Mouse (Mus musculus): ENCODE results near the gene Myom1. TPM values are rescaled to one million over a fixed set of nuclear protein-coding genes. Genes with fewer than 3 reads are reported as not detected.

The Myom1 gene
- total RNA-seq, 2 experiments from 2014 or later = 917 to 927 TPM

GRCm38 (mm10) chr17:71056405-71056804, 54.0 kb downstream of the Myom1 start:
- no peak for DNase-seq (ENCODE audit: low spot score in 2 of 2)

- DNase-seq (ENCODE audit: low spot score in 2 of 2) = no peak
Observed at GRCm38 (mm10) chr17:71057758-71058157, 55.3 kb downstream of the Myom1 start.

DNA sequence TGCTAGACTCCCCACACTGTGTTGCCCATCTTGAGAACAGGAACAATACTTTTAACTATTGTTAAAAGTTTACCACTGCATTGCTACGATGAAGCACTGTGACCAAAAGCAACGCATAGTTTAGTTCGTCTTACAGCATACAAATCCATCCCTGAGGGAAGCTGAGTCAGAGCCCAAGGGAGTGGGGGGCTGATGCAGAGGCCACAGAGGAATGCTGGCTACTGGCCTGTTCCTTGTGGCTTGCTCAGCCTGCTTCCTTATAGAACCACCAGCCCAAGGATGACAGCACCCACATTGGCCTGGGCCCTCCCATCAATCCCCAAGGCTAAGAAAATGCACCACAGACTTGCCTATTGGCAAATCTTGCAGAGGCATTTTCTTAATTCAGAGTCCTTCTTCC, 56.8 kb downstream of the Myom1 start:
- no peak for DNase-seq (ENCODE audit: low spot score in 2 of 2)

- no peak for DNase-seq (ENCODE audit: low spot score in 2 of 2)
Observed at GRCm38 (mm10) chr17:71062049-71062560, 59.7 kb downstream of the Myom1 start.

- no peak for DNase-seq (ENCODE audit: low spot score in 2 of 2)
Observed at GRCm38 (mm10) chr17:71062870-71063602, 60.6 kb downstream of the Myom1 start.

DNA sequence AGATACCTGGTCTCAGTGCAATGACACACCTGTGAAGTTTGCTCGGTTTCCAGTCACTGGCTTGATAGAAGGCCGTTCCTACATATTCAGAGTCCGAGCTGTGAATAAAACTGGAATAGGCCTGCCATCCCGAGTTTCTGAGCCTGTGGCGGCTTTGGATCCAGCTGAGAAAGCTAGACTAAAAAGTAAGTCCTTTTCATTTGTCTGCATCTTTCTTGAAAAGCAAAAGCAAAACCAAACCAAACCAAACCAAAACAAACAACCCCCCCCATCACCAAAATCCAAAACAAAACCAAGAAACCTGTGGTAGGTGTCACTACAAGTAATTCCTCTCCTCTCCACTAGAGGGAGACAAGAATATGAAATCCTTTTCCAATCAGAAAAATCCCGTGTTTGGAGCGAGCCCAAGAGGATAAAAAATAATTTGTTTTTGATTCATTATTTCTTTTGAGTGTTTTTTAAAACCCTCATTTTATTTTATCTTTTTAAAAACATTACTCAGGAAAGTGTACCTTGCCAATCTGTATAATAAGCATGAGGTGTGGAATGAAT, 62.1 kb downstream of the Myom1 start:
- DNase-seq (ENCODE audit: low spot score in 2 of 2) = no peak

GRCm38 (mm10) chr17:71065127-71065526, 62.7 kb downstream of the Myom1 start:
- no peak for DNase-seq (ENCODE audit: low spot score in 2 of 2)

- no peak for DNase-seq (ENCODE audit: low spot score in 2 of 2)
Observed at GRCm38 (mm10) chr17:71069176-71069575, 66.7 kb downstream of the Myom1 start.

DNA sequence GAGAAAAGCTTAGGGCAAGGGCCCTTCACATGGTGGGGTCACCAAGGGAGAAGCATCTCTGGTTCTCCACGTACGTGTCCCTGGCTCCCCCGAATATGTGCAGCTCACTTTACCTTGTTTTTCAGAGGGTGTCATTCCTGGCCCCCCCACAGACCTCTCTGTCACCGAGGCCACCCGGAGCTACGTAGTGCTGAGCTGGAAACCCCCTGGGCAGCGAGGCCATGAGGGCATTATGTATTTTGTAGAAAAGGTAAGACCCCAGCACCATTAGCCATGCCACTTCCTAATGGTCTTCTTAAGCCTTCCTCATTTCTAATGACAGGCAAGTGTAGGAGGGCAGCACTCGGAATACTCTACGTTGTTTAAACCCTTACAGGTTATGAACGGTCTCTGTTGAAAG, 69.5 kb downstream of the Myom1 start:
- DNase-seq (ENCODE audit: low spot score in 2 of 2) = no peak

DNA sequence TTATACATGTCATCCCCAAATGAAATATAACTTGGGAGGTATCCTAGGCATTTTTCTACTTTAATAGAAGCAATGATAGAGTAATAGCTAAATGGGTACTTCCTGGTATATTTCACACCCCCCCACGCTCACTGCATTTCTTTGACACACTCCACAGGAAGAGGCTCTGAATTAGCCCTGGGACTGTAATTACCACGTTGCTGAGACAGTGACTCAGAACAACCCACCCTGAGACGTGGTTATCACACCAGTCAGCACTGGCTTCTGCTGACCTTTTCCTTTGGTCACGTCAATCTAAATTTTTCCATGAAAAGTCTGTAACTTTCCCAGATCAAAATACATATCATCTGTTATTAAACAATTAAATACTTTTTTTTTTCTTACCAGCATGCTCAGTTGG, 72.0 kb downstream of the Myom1 start:
- no peak for DNase-seq (ENCODE audit: low spot score in 2 of 2)

DNA sequence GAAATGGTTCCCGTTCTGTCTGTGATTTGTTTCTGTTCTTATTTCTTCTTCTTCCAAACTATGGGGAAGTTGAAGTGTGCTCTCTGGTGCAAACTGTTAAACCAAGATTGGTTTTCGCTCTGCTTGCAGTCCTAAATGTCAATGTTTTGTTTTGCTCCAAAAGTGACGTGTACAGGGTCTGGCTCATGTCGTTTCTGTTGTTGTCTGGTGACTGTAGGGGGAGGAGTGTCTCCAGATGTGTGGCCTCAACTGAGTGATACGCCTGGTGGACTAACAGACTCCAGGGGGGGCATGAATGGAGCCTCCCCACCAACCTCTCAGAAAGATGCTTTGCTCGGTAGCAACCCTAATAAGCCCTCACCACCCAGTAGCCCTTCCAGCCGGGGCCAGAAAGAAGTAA, 79.6 kb downstream of the Myom1 start:
- no peak for DNase-seq (ENCODE audit: low spot score in 2 of 2)

- no peak for DNase-seq (ENCODE audit: low spot score in 2 of 2)
Observed at GRCm38 (mm10) chr17:71086969-71087368, 84.5 kb downstream of the Myom1 start.

- DNase-seq (ENCODE audit: low spot score in 2 of 2) = no peak
Observed at GRCm38 (mm10) chr17:71087396-71088153, 85.1 kb downstream of the Myom1 start.

DNA sequence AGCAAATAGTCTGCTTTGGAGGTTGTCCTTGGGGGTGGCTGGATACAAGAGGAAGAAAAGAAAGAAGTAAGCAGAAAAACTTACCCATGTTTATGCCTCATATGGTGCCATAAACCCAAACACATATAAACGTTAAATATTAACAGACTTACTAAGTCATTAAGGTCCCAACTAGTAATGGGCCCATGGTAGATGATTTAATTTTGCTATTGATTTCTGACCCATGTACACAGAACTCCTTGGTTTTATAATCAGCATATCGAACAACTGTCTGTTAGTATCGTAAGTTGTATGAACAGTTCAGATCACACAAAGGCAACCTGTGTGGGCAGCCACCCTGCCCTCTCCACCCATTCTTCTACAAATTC, 85.7 kb downstream of the Myom1 start:
- DNase-seq (ENCODE audit: low spot score in 2 of 2) = no peak

DNA sequence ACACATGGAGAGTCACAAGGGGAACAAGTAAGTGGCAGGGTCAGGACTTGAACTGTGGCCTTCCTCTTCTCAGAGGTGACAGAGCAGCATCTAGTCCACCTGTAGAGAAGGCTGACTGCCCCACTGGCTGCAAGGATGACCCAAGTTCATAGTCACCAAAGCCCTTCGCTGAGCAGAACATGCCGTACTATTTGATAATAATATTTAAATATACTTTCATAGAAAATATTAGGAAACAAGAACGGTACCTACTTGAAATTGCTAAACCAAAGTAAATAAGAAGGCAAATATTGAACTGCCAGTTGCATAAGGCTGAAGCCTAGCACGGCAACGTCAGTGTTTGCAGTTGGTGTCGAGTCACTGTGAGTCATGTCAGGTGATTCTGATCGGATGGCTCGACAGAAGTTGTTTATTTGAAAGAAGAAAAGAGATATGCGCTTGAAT, 86.6 kb downstream of the Myom1 start:
- no peak for DNase-seq (ENCODE audit: low spot score in 2 of 2)

DNA sequence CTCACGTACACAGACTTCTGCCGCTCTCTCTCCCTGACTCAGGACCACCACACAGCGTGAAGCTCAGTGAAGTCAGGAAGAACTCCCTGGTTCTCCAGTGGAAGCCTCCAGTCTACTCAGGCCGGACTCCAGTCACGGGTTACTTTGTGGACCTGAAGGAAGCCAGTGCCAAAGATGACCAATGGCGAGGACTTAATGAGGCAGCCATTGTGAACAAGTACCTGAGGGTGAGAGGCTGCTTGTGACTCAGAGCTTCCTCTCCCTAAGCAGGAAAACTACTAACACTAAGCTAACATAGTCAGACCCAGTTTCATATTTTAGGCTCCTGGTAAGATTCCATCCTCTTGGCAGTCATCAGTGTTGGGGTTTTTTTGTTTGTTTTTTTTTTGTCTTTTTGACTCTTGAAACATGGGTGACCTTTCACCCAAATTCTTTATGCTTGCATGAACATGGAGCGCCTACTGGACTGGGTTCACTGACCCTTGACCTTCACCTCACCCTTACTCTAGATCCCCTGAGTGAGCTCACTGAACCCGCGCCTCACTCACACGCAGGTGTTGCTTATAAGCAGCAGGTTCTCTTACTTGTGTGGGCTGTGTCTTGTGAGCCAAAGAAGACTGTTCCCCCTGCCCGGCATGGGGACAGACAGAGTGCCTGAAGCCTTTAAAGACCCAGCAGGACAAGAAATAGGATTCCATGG, 87.5 kb downstream of the Myom1 start:
- no peak for DNase-seq (ENCODE audit: low spot score in 2 of 2)

DNA sequence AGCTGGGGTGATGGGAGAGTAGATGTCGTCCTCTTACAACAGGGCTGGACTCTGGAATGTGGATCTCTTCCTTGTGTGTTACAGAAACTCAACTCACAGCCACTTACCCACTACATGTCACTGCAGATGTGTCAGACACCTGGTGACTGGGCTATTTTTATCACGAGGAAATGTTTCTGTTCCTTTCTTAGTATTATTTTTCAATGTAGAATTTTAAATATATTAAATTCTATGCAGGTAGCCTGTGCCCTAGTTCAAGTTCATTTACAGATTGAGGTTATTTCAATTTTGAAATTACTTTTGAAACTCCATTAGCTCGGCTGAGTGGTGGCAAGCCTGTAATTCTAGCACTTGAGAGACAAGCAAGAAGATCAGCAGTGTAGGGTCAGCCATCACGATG, 88.6 kb downstream of the Myom1 start:
- no peak for DNase-seq (ENCODE audit: low spot score in 2 of 2)

DNA sequence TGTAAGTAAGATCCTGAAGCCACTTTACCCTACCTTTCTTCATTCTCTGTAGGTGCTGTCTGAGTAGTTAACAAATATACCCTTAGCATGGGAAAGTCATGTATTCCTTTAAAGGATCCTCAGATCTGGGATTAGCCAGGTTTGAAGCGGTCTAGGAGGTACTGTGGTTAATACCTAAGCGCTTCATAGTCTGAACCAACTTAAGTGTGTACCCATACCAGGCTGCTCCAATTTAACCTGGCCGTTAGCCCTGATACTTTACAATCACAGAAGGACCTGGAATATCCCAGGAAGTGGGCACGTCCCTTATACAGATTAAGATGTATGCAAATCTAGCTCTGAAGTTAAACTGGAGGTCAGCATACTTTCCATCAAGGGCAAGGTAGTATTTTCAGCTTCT, 89.9 kb downstream of the Myom1 start:
- no peak for DNase-seq (ENCODE audit: low spot score in 2 of 2)

DNA sequence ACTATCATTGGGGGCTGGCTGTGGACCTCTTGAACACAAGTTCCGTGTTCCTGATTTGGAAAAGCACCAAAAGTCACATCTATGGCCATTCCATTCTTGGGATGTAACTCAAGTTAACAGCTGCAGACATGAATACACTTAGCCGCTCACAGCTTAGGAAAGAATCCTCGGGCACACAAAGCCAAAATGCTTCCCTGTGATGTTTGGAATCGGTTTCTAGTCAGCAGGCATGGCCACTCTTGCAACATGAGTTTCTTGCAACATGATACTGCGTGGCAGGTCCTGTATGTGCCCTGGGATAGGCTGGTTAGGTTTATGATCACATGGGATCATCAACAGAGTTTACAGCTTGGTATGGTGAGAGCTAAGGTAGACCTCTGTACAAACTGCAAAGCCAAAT, 91.4 kb downstream of the Myom1 start:
- no peak for DNase-seq (ENCODE audit: low spot score in 2 of 2)

- no peak for DNase-seq (ENCODE audit: low spot score in 2 of 2)
Observed at GRCm38 (mm10) chr17:71094438-71094837, 92.0 kb downstream of the Myom1 start.

GRCm38 (mm10) chr17:71096557-71097208, 94.2 kb downstream of the Myom1 start:
- no peak for DNase-seq (ENCODE audit: low spot score in 2 of 2)
